Mouse (Mus musculus) neural tube, embryonic 11.5 days (tissue): Measurements from ENCODE around the gene Pnkp. TPM values are rescaled to one million over a fixed set of nuclear protein-coding genes. Genes with fewer than 3 reads are reported as not detected.

Experiments
- ATAC-seq: fragments of 200-750 bp; cut with Nextera tagmentation; 2 replicates; pipeline ENCODE4 v1.8.0; 2017; ENCODE audit warnings: moderate number of reproducible peaks, mild to moderate bottlenecking, moderate TSS enrichment, moderate library complexity; ENCODE audit not compliant: insufficient read depth, low FRiP score, low TSS enrichment
- DNase-seq: peaks from one replicate; pipeline ENCODE4 v3.0.0-alpha.2; 2015; ENCODE audit warnings: low spot score
- H3K27ac ChIP-seq: fragments of 300-500 bp; sonication (generic); 2 replicates; pipeline ENCODE4 v1.5.1; 2014; ENCODE audit warnings: low read depth, mild to moderate bottlenecking, low read length
- H3K27me3 ChIP-seq: fragments of 300-500 bp; sonication (generic); 2 replicates; pipeline ENCODE4 v1.6.1; 2014; ENCODE audit warnings: mild to moderate bottlenecking, low read length, mixed read lengths; ENCODE audit not compliant: control insufficient read depth, insufficient read depth
- H3K36me3 ChIP-seq: fragments of 300-500 bp; sonication (generic); 2 replicates; pipeline ENCODE4 v1.6.1; 2014; ENCODE audit warnings: mild to moderate bottlenecking, low read length, moderate library complexity, mixed read lengths; ENCODE audit not compliant: control insufficient read depth, insufficient read depth
- H3K4me1 ChIP-seq: fragments of 300-500 bp; sonication (generic); 2 replicates; pipeline ENCODE4 v1.6.1; 2014; ENCODE audit warnings: low read length, mixed read lengths; ENCODE audit not compliant: control insufficient read depth, insufficient read depth
- H3K4me2 ChIP-seq: fragments of 300-500 bp; sonication (generic); 2 replicates; pipeline ENCODE4 v1.6.1; 2014; ENCODE audit warnings: low read depth, mild to moderate bottlenecking, moderate library complexity
- H3K4me3 ChIP-seq: fragments of 300-500 bp; sonication (generic); 2 replicates; pipeline ENCODE4 v1.5.1; 2014; ENCODE audit warnings: low read depth, low read length
- H3K9ac ChIP-seq: fragments of 300-500 bp; sonication (generic); 2 replicates; pipeline ENCODE4 v1.6.1; 2014; ENCODE audit warnings: mild to moderate bottlenecking, low read length
- H3K9me3 ChIP-seq: fragments of 300-500 bp; sonication (generic); 2 replicates; pipeline ENCODE4 v1.6.1; 2016; ENCODE audit warnings: low read length; ENCODE audit not compliant: control insufficient read depth
- WGBS: fragments of 180-500 bp; shearing (Covaris S2); extraction: QIAGEN DNeasy Blood & Tissue Kit; methylation state at CpG from one replicate; pipeline ENCODE4 v1.1.7; 2014; 5-methylcytosine and 5-hydroxymethylcytosine counted together
- polyA plus RNA-seq: library from polyadenylated mRNA; unstranded; fragments of >200 nt; fragmentation: Nextera tagmentation; extraction: Ambion mirVana; gene quantifications from 2 replicates; pipeline ENCODE4 v1.2.1, GENCODE M21; 2014

Gene Pnkp
- polyA plus RNA-seq, 1 experiment from 2014 or later, result 30.6 TPM

GRCm38 (mm10) chr7:44814952-44815553 is 41.9 kb upstream of the Pnkp start:
- Histone ChIP-seq H3K27me3 (no peaks in the 10 kb centered on the region), H3K27ac (peak overlapping the region; percentile 95; the same call in 1 of the 2 replicates), H3K4me1 (peaks cover 22% of the 10 kb centered on the region), H3K4me3 (peak overlapping the region; percentile 85), H3K4me2 (peak overlapping the region; percentile 61), H3K36me3 (0 out of 2 replicates have a peak, but pooled peaks cover 3% of the 10 kb centered on the region), H3K9me3 (no peaks in the 10 kb centered on the region), H3K9ac (peak overlapping the region; percentile 52)
- DNase-seq, result no peak
- 27% methylated on average over 14 of the region's 14 CpGs for WGBS
- peak; percentile 6; the same call in 1 of the 2 replicates for ATAC-seq

DNA sequence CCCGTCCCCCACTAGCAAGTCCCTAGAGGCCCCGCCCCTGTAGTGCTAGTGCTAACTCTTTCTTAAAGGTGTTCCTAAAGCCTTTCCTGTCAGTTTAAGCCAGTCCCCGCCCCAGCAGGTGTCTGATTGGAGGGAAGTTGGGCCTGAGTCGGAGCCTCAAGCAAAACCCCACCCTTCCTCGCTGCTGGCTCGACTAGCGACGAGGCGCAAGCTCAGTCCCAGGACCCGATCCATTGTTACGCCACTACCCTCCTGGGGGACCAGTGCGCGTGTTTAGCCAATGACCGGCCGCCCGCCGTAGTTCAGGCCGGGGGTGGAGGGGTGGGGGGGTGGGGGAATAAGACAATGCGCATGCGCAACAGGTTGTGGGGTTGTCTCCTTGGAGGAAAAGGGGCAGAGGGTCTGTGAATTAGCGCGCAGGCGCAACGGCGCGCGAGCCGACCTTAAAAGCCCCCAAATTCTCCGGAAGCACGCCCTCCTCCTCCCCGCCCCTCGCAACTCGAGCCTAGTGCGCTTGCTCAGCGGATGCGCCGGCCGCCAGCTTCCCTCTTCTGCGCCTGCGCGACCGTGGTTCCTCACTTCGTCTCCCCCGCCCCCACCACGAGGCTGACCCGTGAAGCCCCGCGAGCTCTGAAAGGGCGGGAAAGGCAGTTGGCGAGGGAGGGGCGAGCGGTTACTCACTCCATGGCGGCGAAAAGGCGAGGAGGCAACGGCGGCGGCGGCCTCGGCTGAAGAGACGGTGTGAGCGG is 41.0 kb upstream of the Pnkp start, which contains the start of the genes Nup62 and Il4i1:
Gene Nup62, plus strand, starts transcription at position 368 of the 749 bp plus-strand sequence.
Gene Il4i1, plus strand, starts transcription at position 667 of the 749 bp plus-strand sequence.
- no peaks in the 10 kb centered on the region for H3K9me3 ChIP-seq
- peak; percentile 100 for DNase-seq
- H3K4me3 ChIP-seq, result peak within 1 kb of the TSS; percentile 85
- H3K27me3 ChIP-seq, result no peaks in the 10 kb centered on the region
- peak within 1 kb of the TSS; percentile 89 for H3K4me2 ChIP-seq
- H3K27ac ChIP-seq, result peak within 1 kb of the TSS; percentile 95
- peaks cover 22% of the 10 kb centered on the region for H3K4me1 ChIP-seq
- H3K36me3 ChIP-seq, result 0 out of 2 replicates have a peak, but pooled peaks cover 3% of the 10 kb centered on the region
- H3K9ac ChIP-seq, result peak within 1 kb of the TSS; percentile 96
- peak; percentile 93 for ATAC-seq
- WGBS, result under 1% methylated on average over 45 of the region's 62 CpGs

- peak within 1 kb of the TSS; percentile 95 for H3K27ac ChIP-seq
- H3K36me3 ChIP-seq, result 0 out of 2 replicates have a peak, but pooled peaks cover 3% of the 10 kb centered on the region
- DNase-seq, result peak; percentile 77
- H3K4me2 ChIP-seq, result peak within 1 kb of the TSS; percentile 89
- H3K9me3 ChIP-seq, result no peaks in the 10 kb centered on the region
- H3K9ac ChIP-seq, result peak within 1 kb of the TSS; percentile 96
- peak within 1 kb of the TSS; percentile 85 for H3K4me3 ChIP-seq
- under 1% methylated on average over 48 of the region's 57 CpGs for WGBS
- no peaks in the 10 kb centered on the region for H3K27me3 ChIP-seq
- H3K4me1 ChIP-seq, result peaks cover 22% of the 10 kb centered on the region
- ATAC-seq, result peak; percentile 42
Observed at GRCm38 (mm10) chr7:44816470-44817021, 40.4 kb upstream of the Pnkp start, which contains the start of gene Atf5. TSS of gene Atf5 (minus strand) at chr7:44816658.

GRCm38 (mm10) chr7:44817441-44817840 is 39.5 kb upstream of the Pnkp start:
- Histone ChIP-seq H3K4me1 (peaks cover 22% of the 10 kb centered on the region), H3K27ac (no peak overlapping the region), H3K4me2 (peak overlapping the region; percentile 89), H3K36me3 (no peaks in the 10 kb centered on the region), H3K27me3 (no peaks in the 10 kb centered on the region), H3K4me3 (peak overlapping the region; percentile 85), H3K9ac (peak overlapping the region; percentile 96), H3K9me3 (no peaks in the 10 kb centered on the region)
- no peak for ATAC-seq
- WGBS, result 31% methylated on average over 3 of the region's 3 CpGs
- no peak for DNase-seq

GRCm38 (mm10) chr7:44818164-44818563 is 38.8 kb upstream of the Pnkp start:
- H3K9me3 ChIP-seq, result no peaks in the 10 kb centered on the region
- H3K27ac ChIP-seq, result no peak overlapping the region
- DNase-seq (no peak), ATAC-seq (no peak)
- H3K9ac ChIP-seq, result no peak overlapping the region
- peak overlapping the region; percentile 89 for H3K4me2 ChIP-seq
- WGBS, result 59% methylated on average over 2 of the region's 2 CpGs
- no peaks in the 10 kb centered on the region for H3K27me3 ChIP-seq
- H3K4me3 ChIP-seq, result peak overlapping the region; percentile 85
- peaks cover 22% of the 10 kb centered on the region for H3K4me1 ChIP-seq
- no peaks in the 10 kb centered on the region for H3K36me3 ChIP-seq

- H3K4me1 ChIP-seq, result peaks cover 23% of the 10 kb centered on the region
- DNase-seq, result no peak
Observed at GRCm38 (mm10) chr7:44818751-44819235, 38.1 kb upstream of the Pnkp start.

GRCm38 (mm10) chr7:44819391-44819790 is 37.5 kb upstream of the Pnkp start:
- no peaks in the 10 kb centered on the region for H3K9me3 ChIP-seq
- peaks cover 25% of the 10 kb centered on the region for H3K4me1 ChIP-seq
- no peaks in the 10 kb centered on the region for H3K27me3 ChIP-seq
- WGBS, result 100% methylated on average over 2 of the region's 2 CpGs
- ATAC-seq (no peak), DNase-seq (no peak)
- peak overlapping the region; percentile 89; the same call in 1 of the 2 replicates for H3K4me2 ChIP-seq
- H3K36me3 ChIP-seq, result no peaks in the 10 kb centered on the region
- H3K27ac ChIP-seq, result no peak overlapping the region
- H3K4me3 ChIP-seq, result no peak overlapping the region
- no peak overlapping the region for H3K9ac ChIP-seq

More at GRCm38 (mm10) chr7:44818751-44819235, 38.1 kb upstream of the Pnkp start:
- WGBS, result 52% methylated on average over 6 of the region's 6 CpGs
- Histone ChIP-seq H3K9me3 (no peaks in the 10 kb centered on the region), H3K4me3 (0 out of 2 replicates have a peak overlapping the region, but pooled peaks have one; percentile 4), H3K36me3 (no peaks in the 10 kb centered on the region), H3K4me2 (peak overlapping the region; percentile 89), H3K27ac (no peak overlapping the region), H3K9ac (peak overlapping the region; percentile 30; the same call in 1 of the 2 replicates), H3K27me3 (no peaks in the 10 kb centered on the region)
- no peak for ATAC-seq

GRCm38 (mm10) chr7:44819863-44820262 is 37.1 kb upstream of the Pnkp start:
- Histone ChIP-seq H3K27ac (no peak overlapping the region), H3K9me3 (no peaks in the 10 kb centered on the region), H3K36me3 (no peaks in the 10 kb centered on the region), H3K9ac (no peak overlapping the region), H3K4me2 (no peak overlapping the region), H3K4me3 (no peak overlapping the region), H3K27me3 (no peaks in the 10 kb centered on the region), H3K4me1 (peaks cover 23% of the 10 kb centered on the region)
- ATAC-seq (no peak), DNase-seq (no peak)
- 74% methylated on average over 5 of the region's 5 CpGs for WGBS
